Mouse (Mus musculus) megakaryocyte progenitor cell, adult 5-6 weeks (primary cell): ENCODE measurements around the gene Ankrd60. TPM values are rescaled to one million over a fixed set of nuclear protein-coding genes. Genes with fewer than 3 reads are reported as not detected.

Experiments used
- ATAC-seq: replicated peaks from 2 replicates; pipeline ENCODE4 v1.8.0; 2016; ENCODE audit warnings: mild to moderate bottlenecking, moderate TSS enrichment, inconsistent platforms; ENCODE audit not compliant: poor library complexity
- total RNA-seq, 2 experiments: library from RNA; stranded (forward) in 1 of 2; stranded (reverse) in 1 of 2; fragments of 157-497, 149-512 nt in 1 of 2; fragments of 200-1000 nt in 1 of 2; gene quantifications; 2 replicates each; pipeline versions ENCODE4 v1.2.3 to v1.2.4; 2015 to 2017

Gene Ankrd60
- total RNA-seq (2015) = 0.88 TPM in 1 of 2 replicates, not detected in the other
- total RNA-seq (2017) = not detected in 2 replicates

GRCm38 (mm10) chr2:173577669-173578557, at the start of gene Ankrd60:
Gene Ankrd60 (minus strand): TSS chr2:173578365.
- peak; percentile 47 for ATAC-seq

- no peak for ATAC-seq
Observed at GRCm38 (mm10) chr2:173625786-173626185, 47.6 kb upstream of the Ankrd60 start.

- ATAC-seq = peak; percentile 66
Observed at GRCm38 (mm10) chr2:173624667-173625066, 46.5 kb upstream of the Ankrd60 start.

- ATAC-seq = no peak
Observed at GRCm38 (mm10) chr2:173622173-173622601, 44.0 kb upstream of the Ankrd60 start.

GRCm38 (mm10) chr2:173620645-173621044, 42.5 kb upstream of the Ankrd60 start:
- ATAC-seq = peak; percentile 63

- no peak for ATAC-seq
Observed at GRCm38 (mm10) chr2:173619132-173619531, 41.0 kb upstream of the Ankrd60 start.

- no peak for ATAC-seq
Observed at GRCm38 (mm10) chr2:173616156-173616555, 38.0 kb upstream of the Ankrd60 start.

- ATAC-seq = no peak
Observed at GRCm38 (mm10) chr2:173615378-173616081, 37.4 kb upstream of the Ankrd60 start.

GRCm38 (mm10) chr2:173608020-173608958, 30.1 kb upstream of the Ankrd60 start:
- ATAC-seq = no peak

- no peak for ATAC-seq
Observed at GRCm38 (mm10) chr2:173606415-173606804, 28.2 kb upstream of the Ankrd60 start.

GRCm38 (mm10) chr2:173605713-173606414, 27.7 kb upstream of the Ankrd60 start:
- peak; percentile 89 for ATAC-seq

GRCm38 (mm10) chr2:173601861-173602260, 23.7 kb upstream of the Ankrd60 start:
- no peak for ATAC-seq

GRCm38 (mm10) chr2:173595374-173595781, 17.2 kb upstream of the Ankrd60 start:
- ATAC-seq = peak; percentile 77

GRCm38 (mm10) chr2:173594313-173595063, 16.3 kb upstream of the Ankrd60 start:
- no peak for ATAC-seq

- no peak for ATAC-seq
Observed at GRCm38 (mm10) chr2:173593841-173594240, 15.7 kb upstream of the Ankrd60 start.

- ATAC-seq = no peak
Observed at GRCm38 (mm10) chr2:173592781-173593180, 14.6 kb upstream of the Ankrd60 start.

- no peak for ATAC-seq
Observed at GRCm38 (mm10) chr2:173587411-173587810, 9.2 kb upstream of the Ankrd60 start.

- peak; percentile 89 for ATAC-seq
Observed at GRCm38 (mm10) chr2:173586118-173586968, 8.2 kb upstream of the Ankrd60 start.
